Mouse (Mus musculus): ENCODE data around the gene Erlec1. TPM values are rescaled to one million over a fixed set of nuclear protein-coding genes. Genes with fewer than 3 reads are reported as not detected.

Erlec1 gene
- 14.8 and 16.8 TPM in 2 replicates for polyA plus RNA-seq (2012)

DNA sequence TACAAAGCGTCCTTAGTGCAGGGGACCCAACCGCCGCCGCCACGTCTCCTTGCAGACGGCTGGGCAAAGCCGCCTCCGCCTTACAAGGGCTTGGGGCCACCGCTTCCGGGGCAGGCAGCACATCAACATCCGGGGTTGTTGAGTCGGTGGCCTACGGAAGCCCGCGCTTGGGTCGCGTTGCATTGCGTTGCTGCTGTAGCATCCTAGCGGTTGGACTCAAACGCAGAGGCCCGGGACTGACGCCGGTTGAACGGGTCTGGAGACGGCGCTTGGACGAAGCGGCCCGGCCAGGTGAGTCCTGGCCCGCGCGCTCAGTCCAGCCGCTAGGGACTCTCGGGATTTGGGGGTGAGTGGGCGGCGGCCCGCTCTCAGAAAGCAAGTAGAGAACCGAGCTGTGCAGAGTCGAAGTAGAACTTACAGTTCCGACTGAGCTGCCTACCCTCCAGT, at the start of gene Erlec1:
Gene Erlec1, minus strand, starts transcription at position 57 of the 447 bp plus-strand sequence.
- no peak for TF ChIP-seq GATA1 (IDR thresholded peaks at IDR 0.05; ENCODE audit: low read length)

DNA sequence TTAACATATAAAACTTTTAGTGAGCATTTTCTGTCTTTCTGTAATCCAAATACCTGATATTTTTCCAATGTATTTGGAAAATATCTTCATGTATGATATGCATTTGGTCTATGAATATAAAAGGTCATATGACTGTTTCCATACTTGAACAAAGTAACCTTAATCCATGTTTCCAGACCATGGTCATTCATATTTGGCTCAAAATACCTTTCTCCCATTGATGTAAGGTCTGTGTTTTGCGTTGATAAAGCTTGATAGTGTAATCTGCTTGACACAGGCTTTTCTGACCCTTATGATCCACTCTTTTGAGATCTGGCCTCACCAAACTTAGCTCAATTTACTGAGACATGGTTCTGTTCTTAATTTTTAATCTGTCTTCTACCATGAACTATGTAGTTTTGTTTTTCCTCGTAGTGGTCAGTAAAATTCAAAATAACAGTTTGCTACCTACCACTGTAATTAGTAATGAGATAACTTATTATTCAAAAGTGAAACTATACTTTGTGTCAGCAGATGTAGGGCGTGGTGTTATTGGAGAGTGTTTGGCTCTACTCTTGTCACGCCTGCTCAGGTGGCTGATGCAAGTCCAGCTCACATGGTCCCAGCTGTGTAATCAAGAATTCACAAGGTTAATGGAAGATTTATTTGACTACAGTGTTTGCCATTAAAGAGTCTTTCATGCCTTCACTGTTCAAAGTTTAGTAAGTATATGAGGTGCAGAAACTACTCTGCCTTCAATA, 47.2 kb upstream of the Erlec1 start:
- TF ChIP-seq GATA1 (IDR thresholded peaks at IDR 0.05; ENCODE audit: low read length) = no peak

DNA sequence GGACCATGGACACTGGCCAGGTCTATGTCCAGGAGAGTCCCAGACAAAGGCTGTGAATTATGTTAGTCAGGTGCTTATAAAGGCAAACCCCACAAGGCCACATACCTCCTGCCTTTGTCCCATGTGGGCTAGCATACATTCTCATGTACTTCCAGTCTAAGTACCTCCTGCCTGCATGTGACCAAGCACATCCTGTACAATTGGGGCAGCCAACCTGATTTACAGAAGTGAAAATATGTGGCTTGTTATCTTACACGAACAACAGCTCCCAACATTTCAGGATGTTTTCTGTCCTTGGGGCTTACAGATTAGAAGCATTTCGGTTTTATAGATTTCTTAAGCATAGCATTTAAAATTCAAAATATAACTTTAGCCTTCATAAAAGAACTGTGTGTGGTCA, 45.9 kb upstream of the Erlec1 start:
- TF ChIP-seq GATA1 (IDR thresholded peaks at IDR 0.05; ENCODE audit: low read length) = no peak

DNA sequence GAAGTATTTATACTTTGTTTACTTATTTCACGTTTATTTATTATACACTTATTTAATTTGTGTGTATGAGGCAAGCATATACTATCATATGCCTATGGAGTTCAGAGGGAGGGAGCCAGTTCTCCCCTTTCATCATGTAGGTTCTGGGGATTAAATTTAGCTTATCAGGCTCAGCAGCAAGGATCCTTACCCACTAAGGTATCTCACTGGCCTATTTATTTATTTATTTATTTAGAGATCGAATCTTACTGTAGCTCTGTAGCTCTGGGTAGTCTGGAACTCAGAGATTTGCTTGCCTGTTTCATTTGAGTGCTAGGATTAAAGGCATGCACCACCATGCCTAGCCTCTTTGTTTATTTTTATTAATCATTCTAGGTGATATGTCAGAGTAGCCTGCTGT, 44.6 kb upstream of the Erlec1 start:
- TF ChIP-seq GATA1 (IDR thresholded peaks at IDR 0.05; ENCODE audit: low read length) = no peak

DNA sequence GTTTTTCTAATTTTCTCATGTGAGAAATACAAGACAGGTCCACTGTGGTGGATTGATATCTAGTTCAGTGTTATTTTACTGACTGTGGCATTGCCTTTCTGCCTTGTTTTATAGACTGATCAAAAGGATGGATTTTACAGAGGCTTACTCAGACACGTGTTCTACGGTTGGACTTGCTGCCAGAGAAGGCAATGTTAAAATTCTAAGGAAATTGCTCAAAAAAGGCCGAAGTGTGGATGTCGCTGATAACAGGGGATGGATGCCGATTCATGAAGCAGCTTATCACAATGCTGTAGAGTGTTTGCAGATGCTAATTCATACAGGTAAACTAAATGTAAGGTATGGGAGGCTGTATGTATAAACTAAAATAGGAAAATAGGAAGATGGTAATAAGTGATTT, 44.1 kb upstream of the Erlec1 start:
- TF ChIP-seq GATA1 (IDR thresholded peaks at IDR 0.05; ENCODE audit: low read length) = no peak

DNA sequence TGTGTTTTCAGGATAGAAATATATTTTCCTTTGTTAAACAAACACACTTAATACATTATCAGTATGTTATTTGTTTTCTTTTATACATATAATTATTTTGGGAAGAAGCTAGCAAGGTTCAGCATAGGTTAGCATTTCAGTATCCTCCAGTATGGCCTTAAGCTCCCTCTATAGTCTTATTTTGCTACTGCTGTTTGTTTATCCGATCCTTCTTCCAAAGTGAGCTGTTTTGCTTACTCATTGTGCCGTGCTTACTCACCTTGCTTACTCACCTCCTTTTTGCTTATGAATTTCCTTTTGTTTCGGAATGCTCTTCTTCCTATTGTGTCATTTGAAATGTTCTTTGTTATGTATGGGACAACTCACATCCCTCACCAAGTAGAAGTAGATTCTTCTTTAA, 42.5 kb upstream of the Erlec1 start:
- no peak for TF ChIP-seq GATA1 (IDR thresholded peaks at IDR 0.05; ENCODE audit: low read length)

DNA sequence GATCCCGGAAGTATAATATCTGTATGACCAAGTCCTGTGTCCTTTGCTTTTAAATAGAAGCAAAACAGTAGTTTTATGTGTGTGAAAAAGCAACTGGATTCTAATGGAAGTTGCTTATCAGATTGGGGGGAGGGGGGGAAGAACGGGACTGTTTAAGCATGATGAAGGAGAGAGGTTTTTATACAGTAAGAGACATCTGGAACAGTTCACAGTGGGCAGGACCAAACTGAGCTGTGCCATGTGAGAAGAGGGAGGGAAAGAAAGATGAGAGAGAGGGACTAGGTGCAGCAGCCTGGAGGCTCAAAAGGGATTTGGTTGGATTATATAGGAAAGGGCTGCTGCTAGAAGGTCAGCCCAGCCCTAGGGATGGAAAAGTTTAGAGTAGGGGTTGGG, 32.5 kb upstream of the Erlec1 start:
- TF ChIP-seq GATA1 (IDR thresholded peaks at IDR 0.05; ENCODE audit: low read length) = no peak

DNA sequence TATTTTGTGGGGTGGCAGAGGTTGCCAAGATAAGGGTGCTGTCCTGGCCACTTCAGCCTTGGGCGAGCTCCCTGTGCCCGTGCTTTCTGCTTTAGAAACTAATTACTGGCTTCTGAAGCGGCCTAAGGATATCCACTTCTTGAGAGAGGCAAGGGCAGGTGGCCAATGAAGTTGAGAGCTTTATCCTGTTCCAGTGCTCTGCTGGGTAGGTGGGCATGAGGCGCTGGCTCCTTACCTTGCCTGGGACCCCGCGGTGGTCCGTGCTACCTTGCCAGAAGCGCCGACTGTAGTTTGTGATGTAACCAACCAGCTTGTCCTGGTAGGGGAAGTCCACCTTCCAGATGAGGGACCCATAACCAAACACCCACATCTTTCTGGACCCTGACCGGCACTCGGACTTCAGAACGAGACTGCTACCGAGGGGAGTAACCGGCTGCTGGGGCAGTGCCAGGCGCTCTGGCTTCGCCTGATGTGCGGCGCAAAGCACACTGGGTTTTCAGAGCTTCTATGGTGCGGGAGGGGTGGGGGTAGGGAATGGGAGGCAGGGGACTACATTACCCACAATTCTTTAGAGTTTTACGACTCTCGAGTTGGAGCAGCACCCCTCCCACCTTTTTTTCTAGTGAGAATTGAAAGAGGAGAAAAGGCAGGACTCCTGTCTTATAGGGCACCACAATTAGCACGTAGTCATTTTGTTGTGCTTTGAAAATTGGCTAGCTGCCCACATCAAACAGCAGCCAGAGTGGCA, 31.9 kb upstream of the Erlec1 start, which contains the start of gene Chac2:
Gene Chac2, minus strand, starts transcription at position 474 of the 748 bp plus-strand sequence.
- no peak for TF ChIP-seq GATA1 (IDR thresholded peaks at IDR 0.05; ENCODE audit: low read length)

DNA sequence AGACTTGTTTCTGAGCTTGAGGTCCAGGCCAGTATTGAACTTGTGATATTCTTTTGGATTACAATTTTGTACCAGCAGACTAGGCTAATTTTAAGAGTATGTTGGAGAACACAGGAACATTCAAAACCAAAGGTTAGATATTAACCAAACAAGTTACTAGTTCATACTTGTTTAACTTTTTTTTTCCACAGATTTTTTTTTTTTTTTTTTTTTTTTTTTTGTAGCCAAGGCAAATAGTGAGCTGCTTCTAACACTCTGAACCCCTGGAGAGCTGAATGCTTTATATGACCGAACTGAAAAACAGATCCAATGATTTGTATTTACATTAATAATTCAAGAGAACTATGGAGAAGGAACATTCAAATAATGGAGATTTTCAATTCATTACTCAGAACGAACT, 31.1 kb upstream of the Erlec1 start:
- TF ChIP-seq GATA1 (IDR thresholded peaks at IDR 0.05; ENCODE audit: low read length) = no peak

DNA sequence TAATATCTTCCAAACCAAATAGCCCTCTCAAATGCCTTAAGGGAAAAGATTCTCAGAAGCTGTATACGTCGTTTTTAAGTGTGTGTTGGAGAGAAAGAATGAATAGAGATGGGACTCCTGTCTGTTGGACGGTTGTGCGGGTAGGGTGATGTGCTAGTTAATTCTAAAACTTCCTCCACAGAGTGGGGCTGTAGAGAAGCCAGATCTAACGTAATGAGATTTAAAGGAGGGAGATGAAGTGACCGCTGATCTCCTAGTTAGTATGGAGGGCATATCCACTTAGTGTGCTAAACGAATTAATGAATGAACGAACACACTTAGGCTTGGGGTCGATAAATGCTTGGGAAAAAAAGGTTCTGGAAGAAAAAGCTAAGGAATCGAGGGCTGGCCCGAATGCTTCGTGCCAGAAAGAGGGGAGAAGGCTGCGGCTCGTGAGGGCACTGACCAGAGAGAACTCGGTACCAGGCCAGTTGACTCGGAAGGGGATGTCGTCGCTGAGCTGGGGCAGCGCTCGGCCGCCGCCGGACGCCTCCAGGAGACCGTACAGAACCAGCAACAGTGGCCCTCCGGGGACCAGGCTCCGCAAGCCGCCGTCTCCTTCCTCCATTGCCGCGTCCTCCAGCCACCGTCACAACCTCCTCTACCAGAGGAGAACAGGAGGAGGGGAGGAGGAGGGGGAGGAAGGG, 523 bp downstream of the Erlec1 start:
- no peak for TF ChIP-seq GATA1 (IDR thresholded peaks at IDR 0.05; ENCODE audit: low read length)

DNA sequence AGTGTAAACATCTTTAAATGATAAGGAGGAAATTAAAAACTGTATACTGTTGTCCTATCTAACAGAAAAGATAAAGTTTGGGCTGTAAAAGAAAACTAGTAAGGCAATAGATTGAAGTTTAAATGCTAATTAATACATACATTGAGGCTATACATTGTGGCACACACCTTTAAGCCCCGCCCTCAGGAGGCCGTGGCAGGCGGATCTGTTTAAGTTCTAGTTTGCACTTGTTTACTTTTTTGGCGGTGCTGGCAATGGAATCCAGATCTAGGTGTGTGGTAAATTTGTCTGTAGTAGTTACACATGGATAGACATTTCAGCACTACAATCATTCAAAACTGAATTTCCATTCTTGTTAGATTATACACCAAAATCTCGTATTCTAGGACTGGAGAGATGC, 1.3 kb downstream of the Erlec1 start:
- no peak for TF ChIP-seq GATA1 (IDR thresholded peaks at IDR 0.05; ENCODE audit: low read length)

DNA sequence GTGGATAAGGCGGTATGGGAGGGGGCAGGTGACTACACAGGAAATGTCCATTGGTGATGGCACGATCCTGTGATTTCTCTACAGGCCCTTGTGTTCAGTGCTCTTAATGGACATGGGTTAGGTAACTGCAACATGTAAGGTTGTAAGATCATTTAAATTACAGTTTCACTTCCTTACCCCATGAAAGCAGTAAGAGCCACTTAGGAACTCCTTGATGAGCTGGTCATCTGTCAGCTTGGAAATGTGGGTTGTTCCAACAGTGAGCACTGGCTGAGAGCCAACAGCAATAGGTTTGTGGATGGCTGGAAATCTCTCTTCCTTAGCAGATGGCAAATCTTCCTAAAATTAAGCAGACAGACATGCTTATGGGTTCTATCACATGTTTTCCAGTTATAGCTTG, 10.6 kb downstream of the Erlec1 start:
- no peak for TF ChIP-seq GATA1 (IDR thresholded peaks at IDR 0.05; ENCODE audit: low read length)

DNA sequence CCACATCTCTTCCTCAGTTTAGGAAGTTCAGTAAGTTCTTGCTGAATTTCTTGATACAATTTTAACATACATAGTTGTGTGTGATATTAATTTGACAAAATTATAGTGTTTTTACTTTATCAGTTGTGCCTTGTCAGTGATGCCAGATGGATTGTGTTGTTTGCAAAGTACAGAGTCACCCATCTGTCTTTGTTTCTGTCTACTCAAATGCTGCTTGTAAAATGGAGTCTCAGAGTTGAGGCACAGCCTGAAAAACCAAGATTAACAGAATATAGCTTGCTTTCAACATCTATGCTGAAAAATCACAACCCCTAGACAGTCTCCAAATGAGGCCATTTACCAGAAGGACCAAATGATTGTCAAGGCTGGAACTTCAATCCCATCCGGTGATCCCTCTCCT, 25.6 kb downstream of the Erlec1 start:
- TF ChIP-seq GATA1 (IDR thresholded peaks at IDR 0.05; ENCODE audit: low read length) = no peak

DNA sequence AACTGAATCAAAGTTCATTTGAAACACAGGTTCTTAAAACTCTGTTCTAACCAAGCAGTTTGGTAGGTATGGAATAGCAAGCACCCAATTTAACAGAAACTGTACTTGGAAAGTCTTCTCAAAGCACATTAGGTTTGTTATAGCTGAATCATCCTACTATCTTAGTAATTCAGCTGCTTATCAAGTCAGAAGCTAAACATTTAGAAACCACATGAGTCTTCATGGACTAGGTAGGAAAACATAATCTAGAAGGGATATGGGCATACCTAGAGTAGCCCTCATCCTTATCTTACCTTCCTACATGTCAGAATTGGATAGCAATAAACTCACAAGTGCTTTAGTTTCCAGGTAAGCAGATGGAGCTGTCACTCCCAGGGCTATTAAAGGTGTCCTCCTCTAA, 26.1 kb downstream of the Erlec1 start:
- TF ChIP-seq GATA1 (IDR thresholded peaks at IDR 0.05; ENCODE audit: low read length) = peak; percentile 40

DNA sequence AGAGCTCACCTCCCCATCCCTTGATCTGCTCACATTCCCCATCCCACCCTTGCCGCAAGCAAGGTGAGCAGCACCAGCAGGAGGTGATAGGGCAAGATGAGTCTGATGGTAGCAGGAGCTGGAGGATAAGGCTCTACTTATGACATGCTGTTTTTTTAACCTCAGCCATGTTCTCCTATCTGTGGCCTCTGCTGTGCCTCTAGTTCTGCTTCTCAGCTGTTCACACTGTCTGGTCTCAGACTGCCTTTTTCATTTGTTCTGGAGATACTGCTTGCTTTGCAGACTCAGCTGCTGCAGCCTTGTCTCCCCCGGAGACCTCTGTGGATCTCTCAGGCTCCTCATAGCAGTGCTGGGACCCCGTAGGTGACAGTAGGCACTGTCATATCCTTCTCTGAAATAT, 30.9 kb downstream of the Erlec1 start:
- no peak for TF ChIP-seq GATA1 (IDR thresholded peaks at IDR 0.05; ENCODE audit: low read length)

DNA sequence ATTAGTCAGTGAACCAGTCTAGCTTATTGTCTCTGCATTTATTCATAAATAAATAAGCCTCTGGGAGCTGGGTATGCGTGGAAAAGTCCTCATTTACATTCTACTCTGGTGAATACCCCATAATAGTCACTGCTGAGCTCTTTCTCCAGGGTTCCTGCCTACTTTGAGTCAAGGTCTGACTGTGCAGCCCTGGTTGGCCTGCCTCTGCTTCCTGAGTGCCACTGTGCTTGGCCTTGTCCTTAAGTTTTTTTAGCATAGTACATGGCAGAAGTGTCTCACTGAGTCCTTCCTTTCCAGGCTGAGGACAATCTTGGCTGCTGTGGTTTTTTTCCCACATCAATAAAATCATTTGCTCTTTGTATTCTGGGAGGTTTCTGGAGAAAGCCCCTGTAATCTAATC, 33.5 kb downstream of the Erlec1 start:
- no peak for TF ChIP-seq GATA1 (IDR thresholded peaks at IDR 0.05; ENCODE audit: low read length)

All from G1E-ER4 (cell line).